Mouse (Mus musculus) hindbrain, embryonic 10.5 days (tissue): ENCODE data around the gene Ctbp1. TPM values are rescaled to one million over a fixed set of nuclear protein-coding genes. Genes with fewer than 3 reads are reported as not detected.

Source experiments
- DNase-seq: peaks from one replicate; pipeline ENCODE4 v3.0.0-alpha.2; 2017; ENCODE audit warnings: low spot score
- H3K27ac ChIP-seq: fragments of 300-500 bp; sonication (generic); 2 replicates; pipeline ENCODE4 v1.5.1; 2016; ENCODE audit warnings: mild to moderate bottlenecking, moderate library complexity
- H3K27me3 ChIP-seq: fragments of 300-500 bp; sonication (generic); 2 replicates; pipeline ENCODE4 v1.6.1; 2016; ENCODE audit warnings: mild to moderate bottlenecking; ENCODE audit not compliant: poor library complexity, insufficient read depth, severe bottlenecking
- H3K36me3 ChIP-seq: fragments of 300-500 bp; sonication (generic); 2 replicates; pipeline ENCODE4 v1.6.1; 2016; ENCODE audit warnings: mild to moderate bottlenecking, moderate library complexity
- H3K4me1 ChIP-seq: fragments of 300-500 bp; sonication (generic); replicated peaks from 2 replicates; pipeline ENCODE4 v1.6.1; 2016; ENCODE audit warnings: mild to moderate bottlenecking
- H3K4me3 ChIP-seq: fragments of 300-500 bp; sonication (generic); 2 replicates; pipeline ENCODE4 v1.5.1; 2016; ENCODE audit warnings: mild to moderate bottlenecking, moderate library complexity
- H3K9me3 ChIP-seq: fragments of 300-500 bp; sonication (generic); 2 replicates; pipeline ENCODE4 v1.6.1; 2016; ENCODE audit warnings: mild to moderate bottlenecking, moderate library complexity
- WGBS: fragments of 180-500 bp; shearing (Covaris S2); methylation state at CpG from one replicate; pipeline ENCODE4 v1.1.7; 2016; 5-methylcytosine and 5-hydroxymethylcytosine counted together
- polyA plus RNA-seq: library from polyadenylated mRNA; unstranded; fragments of >200 nt; fragmentation: Nextera tagmentation; extraction: Ambion mirVana; gene quantifications from 2 replicates; pipeline ENCODE4 v1.2.1, GENCODE M21; 2016

Gene Ctbp1
- polyA plus RNA-seq, 1 experiment from 2014 or later = 504 TPM

DNA sequence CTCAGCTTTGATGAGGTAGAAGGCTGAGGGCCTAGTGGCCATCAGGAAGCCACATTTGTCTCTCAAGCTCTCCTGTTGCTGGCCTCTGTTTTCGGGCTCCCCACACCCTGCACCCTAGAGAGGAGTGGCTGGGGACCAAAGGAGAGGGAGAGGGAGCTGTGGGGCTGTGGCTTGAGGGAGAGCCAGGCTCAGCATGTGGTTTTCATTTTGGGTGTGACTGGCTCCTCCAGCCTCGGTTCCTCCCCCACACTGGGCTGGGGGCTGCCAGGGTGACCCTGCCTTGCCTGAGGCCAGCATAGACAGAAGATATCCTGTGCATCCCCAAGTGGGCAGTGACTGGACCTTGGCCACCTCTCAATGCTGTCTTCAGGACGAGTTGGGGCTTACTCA lies 36.5 kb downstream of the Ctbp1 start:
- H3K4me1 ChIP-seq = 0 out of 2 replicates have a peak, but pooled peaks cover 4% of the 10 kb centered on the region
- DNase-seq = no peak
- H3K9me3 ChIP-seq = no peaks in the 10 kb centered on the region
- WGBS = 63% methylated on average over 3 of the region's 3 CpGs
- H3K4me3 ChIP-seq = no peak overlapping the region
- H3K27me3 ChIP-seq = no peaks in the 10 kb centered on the region
- peaks cover 22% of the 10 kb centered on the region for H3K36me3 ChIP-seq
- 0 out of 2 replicates have a peak overlapping the region, but pooled peaks have one; percentile 29 for H3K27ac ChIP-seq

DNA sequence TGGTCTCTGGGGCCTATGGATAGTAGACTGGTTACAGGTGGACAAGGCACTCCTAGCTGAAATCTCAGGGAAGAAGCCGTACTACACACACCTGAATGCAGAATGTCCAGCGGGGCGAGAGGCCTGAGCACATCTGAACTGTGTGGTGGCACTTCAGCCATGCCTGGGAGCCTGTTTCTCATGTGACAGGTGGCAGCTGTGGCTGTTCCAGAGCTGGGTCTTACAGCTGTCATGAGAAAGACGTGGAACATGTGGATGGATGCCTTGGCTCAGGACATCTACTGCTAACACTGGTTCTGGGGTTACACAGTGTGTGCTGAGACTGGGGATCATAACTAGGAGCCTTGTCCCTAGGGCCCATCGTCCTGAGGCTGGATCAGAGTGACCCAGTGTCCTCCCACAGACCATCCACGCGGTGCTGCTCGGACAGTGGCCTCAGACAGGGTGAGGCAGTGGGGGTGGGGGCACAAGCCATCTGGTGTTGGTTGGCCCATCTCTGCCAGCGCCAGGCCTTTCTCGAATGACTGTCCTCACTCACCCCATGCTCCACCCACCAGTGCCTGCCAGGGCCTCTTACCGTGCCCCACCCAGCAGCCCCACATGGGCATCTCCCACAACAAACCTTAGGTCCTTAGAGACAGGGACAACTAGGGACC lies 37.1 kb downstream of the Ctbp1 start:
- no peaks in the 10 kb centered on the region for H3K27me3 ChIP-seq
- H3K4me1 ChIP-seq = 0 out of 2 replicates have a peak, but pooled peaks cover 4% of the 10 kb centered on the region
- H3K36me3 ChIP-seq = peaks cover 17% of the 10 kb centered on the region
- H3K9me3 ChIP-seq = no peaks in the 10 kb centered on the region
- no peak overlapping the region for H3K4me3 ChIP-seq
- DNase-seq = no peak
- WGBS = 86% methylated on average over 11 of the region's 11 CpGs
- H3K27ac ChIP-seq = no peak overlapping the region; the same call in 1 of the 2 replicates

GRCm38 (mm10) chr5:33234391-33235031 lies 40.3 kb downstream of the Ctbp1 start:
- Histone ChIP-seq H3K27me3 (no peaks in the 10 kb centered on the region), H3K4me3 (no peak overlapping the region), H3K36me3 (no peaks in the 10 kb centered on the region), H3K4me1 (0 out of 2 replicates have a peak, but pooled peaks cover 4% of the 10 kb centered on the region), H3K9me3 (no peaks in the 10 kb centered on the region), H3K27ac (no peak overlapping the region)
- no peak for DNase-seq
- 65% methylated on average over 13 of the region's 13 CpGs for WGBS

GRCm38 (mm10) chr5:33232791-33233190 lies 42.0 kb downstream of the Ctbp1 start:
- no peak for DNase-seq
- WGBS = 86% methylated on average over 5 of the region's 5 CpGs
- no peak overlapping the region for H3K4me3 ChIP-seq
- H3K27ac ChIP-seq = no peak overlapping the region
- no peaks in the 10 kb centered on the region for H3K27me3 ChIP-seq
- H3K4me1 ChIP-seq = peaks cover 10% of the 10 kb centered on the region
- no peaks in the 10 kb centered on the region for H3K9me3 ChIP-seq
- no peaks in the 10 kb centered on the region for H3K36me3 ChIP-seq

GRCm38 (mm10) chr5:33230285-33230684 lies 44.5 kb downstream of the Ctbp1 start:
- Histone ChIP-seq H3K4me1 (peaks cover 7% of the 10 kb centered on the region), H3K9me3 (no peaks in the 10 kb centered on the region), H3K36me3 (no peaks in the 10 kb centered on the region), H3K27me3 (no peaks in the 10 kb centered on the region), H3K4me3 (no peak overlapping the region), H3K27ac (no peak overlapping the region)
- 62% methylated on average over 5 of the region's 5 CpGs for WGBS
- no peak for DNase-seq

GRCm38 (mm10) chr5:33228428-33228827 lies 46.4 kb downstream of the Ctbp1 start:
- Histone ChIP-seq H3K4me1 (peaks cover 12% of the 10 kb centered on the region), H3K27me3 (no peaks in the 10 kb centered on the region), H3K36me3 (no peaks in the 10 kb centered on the region), H3K9me3 (no peaks in the 10 kb centered on the region), H3K27ac (peak overlapping the region; percentile 60; the same call in 1 of the 2 replicates), H3K4me3 (no peak overlapping the region)
- DNase-seq = no peak
- WGBS = 77% methylated on average over 5 of the region's 5 CpGs

- no peaks in the 10 kb centered on the region for H3K27me3 ChIP-seq
- peaks cover 31% of the 10 kb centered on the region for H3K4me1 ChIP-seq
- H3K27ac ChIP-seq = no peak overlapping the region
- no peaks in the 10 kb centered on the region for H3K36me3 ChIP-seq
- WGBS = 89% methylated on average over 5 of the region's 5 CpGs
- H3K9me3 ChIP-seq = no peaks in the 10 kb centered on the region
- H3K4me3 ChIP-seq = no peak overlapping the region
- DNase-seq = no peak
Observed at GRCm38 (mm10) chr5:33225673-33226072, 49.1 kb downstream of the Ctbp1 start.

- Histone ChIP-seq H3K4me3 (no peak overlapping the region), H3K27me3 (no peaks in the 10 kb centered on the region), H3K4me1 (peaks cover 41% of the 10 kb centered on the region), H3K36me3 (no peaks in the 10 kb centered on the region), H3K9me3 (no peaks in the 10 kb centered on the region), H3K27ac (no peak overlapping the region)
- no peak for DNase-seq
- 76% methylated on average over 7 of the region's 7 CpGs for WGBS
Observed at GRCm38 (mm10) chr5:33224491-33224890, 50.3 kb downstream of the Ctbp1 start.

- Histone ChIP-seq H3K36me3 (no peaks in the 10 kb centered on the region), H3K4me3 (no peak overlapping the region), H3K4me1 (peaks cover 49% of the 10 kb centered on the region), H3K27me3 (no peaks in the 10 kb centered on the region), H3K9me3 (no peaks in the 10 kb centered on the region), H3K27ac (no peak overlapping the region)
- whole genome bisulfite sequencing = 68% methylated on average over 9 of the region's 9 CpGs
- no peak for DNase-seq
Observed at GRCm38 (mm10) chr5:33222841-33223744, 51.7 kb downstream of the Ctbp1 start.

GRCm38 (mm10) chr5:33222389-33222788 lies 52.4 kb downstream of the Ctbp1 start:
- Histone ChIP-seq H3K27ac (peak overlapping the region; percentile 45; the same call in 1 of the 2 replicates), H3K9me3 (no peaks in the 10 kb centered on the region), H3K4me3 (no peak overlapping the region), H3K36me3 (no peaks in the 10 kb centered on the region), H3K4me1 (peaks cover 55% of the 10 kb centered on the region), H3K27me3 (no peaks in the 10 kb centered on the region)
- DNase-seq = peak; percentile 16
- WGBS = 63% methylated on average over 6 of the region's 6 CpGs

DNA sequence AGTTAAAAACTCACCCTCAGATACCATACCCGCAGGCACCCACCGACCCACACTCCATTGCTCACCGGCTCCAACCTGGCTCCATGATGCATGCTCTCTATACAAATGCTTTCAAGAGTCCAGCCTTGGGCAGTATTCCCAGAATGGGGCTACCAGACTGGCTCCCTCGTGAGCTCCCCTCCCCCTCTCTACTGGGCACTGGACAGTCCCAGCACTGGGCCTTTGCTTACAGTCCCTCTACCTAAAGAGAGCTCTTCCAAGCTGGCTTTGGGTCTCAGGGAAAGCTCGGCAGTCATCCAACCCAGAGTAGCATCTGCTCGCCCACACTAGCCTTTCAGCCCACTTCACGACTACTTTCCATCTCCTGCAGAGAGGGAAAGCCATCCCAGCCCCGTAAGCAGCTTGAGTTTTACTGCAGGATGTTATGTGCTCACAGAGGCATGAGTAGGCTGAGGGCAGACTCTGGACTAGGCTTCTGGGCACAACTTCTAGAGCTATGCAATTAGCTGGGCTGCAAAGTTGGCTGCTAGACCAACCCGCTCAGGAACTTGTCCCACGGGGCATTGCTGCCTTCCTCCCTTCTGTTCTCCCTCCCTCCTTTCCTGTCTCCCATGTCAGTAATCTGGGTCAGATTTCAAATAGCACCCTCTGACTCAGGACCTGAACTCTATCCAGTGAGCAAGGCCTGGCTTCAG lies 54.3 kb downstream of the Ctbp1 start:
- no peaks in the 10 kb centered on the region for H3K27me3 ChIP-seq
- H3K4me3 ChIP-seq = no peak overlapping the region
- H3K36me3 ChIP-seq = no peaks in the 10 kb centered on the region
- no peaks in the 10 kb centered on the region for H3K9me3 ChIP-seq
- H3K27ac ChIP-seq = 0 out of 2 replicates have a peak overlapping the region, but pooled peaks have one; percentile 2
- 77% methylated on average over 10 of the region's 10 CpGs for WGBS
- peaks cover 65% of the 10 kb centered on the region for H3K4me1 ChIP-seq
- no peak for DNase-seq

DNA sequence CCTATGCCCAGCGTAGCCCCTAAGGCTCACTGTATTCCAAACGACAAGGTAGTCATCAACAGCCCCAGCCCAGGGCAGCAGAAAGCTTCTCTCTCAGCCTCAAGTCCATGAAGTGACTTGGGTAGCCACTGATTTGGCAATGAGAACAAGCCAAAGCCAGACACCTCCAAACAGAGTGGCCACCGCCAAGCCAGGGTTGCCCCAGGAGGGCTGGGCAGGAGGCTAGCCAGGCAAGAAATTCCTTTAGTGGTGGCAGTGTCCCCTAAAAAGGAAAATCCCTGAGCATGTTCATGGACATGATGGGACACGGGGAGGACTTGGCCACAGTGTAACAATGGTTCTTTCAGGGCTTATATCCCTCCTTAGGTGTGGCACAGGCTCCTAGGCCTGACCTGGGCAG lies 55.0 kb downstream of the Ctbp1 start:
- H3K9me3 ChIP-seq = no peaks in the 10 kb centered on the region
- 90% methylated on average over 4 of the region's 4 CpGs for WGBS
- H3K4me1 ChIP-seq = peaks cover 65% of the 10 kb centered on the region

More for the DNA sequence above, 55.0 kb downstream of the Ctbp1 start:
- no peaks in the 10 kb centered on the region for H3K27me3 ChIP-seq
- DNase-seq = no peak
- no peak overlapping the region for H3K27ac ChIP-seq
- H3K36me3 ChIP-seq = no peaks in the 10 kb centered on the region
- H3K4me3 ChIP-seq = no peak overlapping the region
